Mouse (Mus musculus) liver, embryonic 14.5 days (tissue): ENCODE data around the gene Tmem208.

ENCODE experiments used
- CTCF ChIP-seq: IDR thresholded peaks from 2 replicates; pipeline ENCODE4 v1.5.1; 2016; ENCODE audit warnings: antibody characterized with exemption, low read depth, control low read depth
- EP300 ChIP-seq: IDR thresholded peaks from 2 replicates; pipeline ENCODE4 v1.6.1; 2016; ENCODE audit warnings: antibody characterized with exemption, low read depth

DNA sequence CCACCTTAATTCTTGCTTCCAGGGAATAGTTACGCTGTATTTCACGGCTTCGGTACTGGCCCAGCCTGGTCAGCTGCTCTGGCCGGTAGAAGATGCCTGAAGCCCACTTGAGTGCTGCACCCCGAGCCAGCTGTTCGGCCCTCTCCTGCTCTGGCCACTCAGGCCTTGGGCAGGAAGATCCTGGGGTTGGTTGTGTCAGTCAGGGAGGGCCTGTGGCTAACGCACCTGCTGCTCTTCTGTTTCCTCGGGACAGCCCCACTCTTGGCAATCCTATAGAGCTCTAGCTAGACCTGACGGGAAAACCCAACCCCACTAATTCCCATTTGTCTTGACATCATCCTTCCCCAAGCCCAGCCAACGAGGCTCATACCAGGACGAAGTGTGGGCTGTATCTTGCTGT is 30.9 kb upstream of the Tmem208 start:
- TF ChIP-seq CTCF, result no peak
- no peak for TF ChIP-seq EP300
